Mouse (Mus musculus) liver, embryonic 15.5 days (tissue): ENCODE data around the gene Defb43. TPM values are rescaled to one million over a fixed set of nuclear protein-coding genes. Genes with fewer than 3 reads are reported as not detected.
A peak's percentile ranks its signal among the peaks of the same experiment; 100 is the strongest.

Experiments
- ATAC-seq: fragments of 200-750 bp; cut with Nextera tagmentation; 2 replicates; pipeline ENCODE4 v1.8.0; 2017; ENCODE audit warnings: moderate number of reproducible peaks, mild to moderate bottlenecking, moderate library complexity; ENCODE audit not compliant: insufficient read depth
- H3K27ac ChIP-seq: fragments of 300-500 bp; sonication (generic); replicated peaks from 2 replicates; pipeline ENCODE4 v1.5.1; 2015; ENCODE audit warnings: mild to moderate bottlenecking, inconsistent platforms
- H3K27me3 ChIP-seq: fragments of 300-500 bp; sonication (generic); 2 replicates; pipeline ENCODE4 v1.6.1; 2015; ENCODE audit warnings: mild to moderate bottlenecking, inconsistent platforms
- H3K36me3 ChIP-seq: fragments of 300-500 bp; sonication (generic); replicated peaks from 2 replicates; pipeline ENCODE4 v1.6.1; 2015; ENCODE audit warnings: moderate library complexity, mild to moderate bottlenecking, inconsistent platforms
- H3K4me1 ChIP-seq: fragments of 300-500 bp; sonication (generic); replicated peaks from 2 replicates; pipeline ENCODE4 v1.6.1; 2015; ENCODE audit warnings: inconsistent platforms
- H3K4me2 ChIP-seq: fragments of 300-500 bp; sonication (generic); 2 replicates; pipeline ENCODE4 v1.6.1; 2015; ENCODE audit warnings: moderate library complexity, mild to moderate bottlenecking, inconsistent platforms
- H3K4me3 ChIP-seq: fragments of 300-500 bp; sonication (generic); replicated peaks from 2 replicates; pipeline ENCODE4 v1.5.1; 2015; ENCODE audit warnings: mild to moderate bottlenecking, inconsistent platforms
- H3K9ac ChIP-seq: fragments of 300-500 bp; sonication (generic); 2 replicates; pipeline ENCODE4 v1.6.1; 2015; ENCODE audit warnings: moderate library complexity, mild to moderate bottlenecking, inconsistent platforms
- H3K9me3 ChIP-seq: fragments of 300-500 bp; sonication (generic); replicated peaks from 2 replicates; pipeline ENCODE4 v1.6.1; 2016; ENCODE audit warnings: inconsistent platforms
- WGBS: fragments of 180-500 bp; shearing (Covaris S2); methylation state at CpG from one replicate; pipeline ENCODE4 v1.1.7; 2015; ENCODE audit warnings: mixed read lengths; ENCODE audit not compliant: insufficient replicate concordance; 5-methylcytosine and 5-hydroxymethylcytosine counted together
- polyA plus RNA-seq: library from polyadenylated mRNA; unstranded; fragments of >200 nt; fragmentation: Nextera tagmentation; extraction: Ambion mirVana; gene quantifications from 2 replicates; pipeline ENCODE4 v1.2.1, GENCODE M21; 2015

The Defb43 gene
- polyA plus RNA-seq, 1 experiment from 2014 or later = not detected

DNA sequence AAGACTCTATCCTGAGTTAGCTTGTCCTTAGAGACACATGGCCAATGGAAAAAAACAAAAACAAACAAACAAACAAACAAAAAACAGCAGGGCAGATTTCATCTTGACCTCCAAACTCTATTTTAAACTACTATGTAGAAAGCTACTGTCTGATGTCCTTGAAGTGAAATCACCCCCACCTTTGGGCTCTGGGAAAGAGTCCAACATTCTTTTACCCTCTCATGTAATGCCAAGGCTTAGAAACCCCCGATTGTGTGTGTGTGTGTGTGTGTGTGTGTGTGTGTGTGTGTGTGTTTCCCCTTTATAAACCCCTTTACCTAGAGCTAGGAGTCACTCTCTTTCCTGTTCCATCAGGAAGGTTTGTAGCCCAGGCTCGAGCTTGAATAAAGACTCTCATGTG, 9.0 kb upstream of the Defb43 start:
- H3K4me1 ChIP-seq = no peaks in the 10 kb centered on the region
- 48% methylated on average over 2 of the region's 2 CpGs for WGBS
- no peak overlapping the region for H3K9ac ChIP-seq
- no peaks in the 10 kb centered on the region for H3K9me3 ChIP-seq
- no peak overlapping the region for H3K4me2 ChIP-seq
- no peak for ATAC-seq
- H3K27ac ChIP-seq = no peak overlapping the region
- H3K27me3 ChIP-seq = no peaks in the 10 kb centered on the region
- no peaks in the 10 kb centered on the region for H3K36me3 ChIP-seq
- no peak overlapping the region for H3K4me3 ChIP-seq

DNA sequence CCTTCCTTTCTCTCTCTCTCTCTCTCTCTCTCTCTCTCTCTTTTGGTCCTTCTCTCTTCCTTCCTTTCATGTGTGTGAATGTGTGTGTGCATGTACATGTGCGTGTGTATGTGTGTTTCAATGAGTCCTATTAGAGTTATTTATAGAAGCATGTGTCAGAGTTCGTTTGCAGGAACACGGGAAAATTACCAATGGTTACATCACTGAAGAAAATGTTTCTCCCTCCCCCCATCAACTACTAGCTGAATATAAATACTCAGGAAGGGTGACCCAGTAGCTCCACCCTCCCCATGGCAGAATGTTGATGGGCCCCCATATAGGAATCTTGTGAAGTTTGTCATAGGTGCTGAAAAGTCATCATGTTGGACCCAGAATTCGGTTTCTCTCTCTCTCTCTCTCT, 1.5 kb downstream of the Defb43 start:
- 53% methylated on average over 4 of the region's 4 CpGs for WGBS
- H3K4me1 ChIP-seq = no peaks in the 10 kb centered on the region
- no peak overlapping the region for H3K4me3 ChIP-seq
- no peak overlapping the region for H3K9ac ChIP-seq
- no peaks in the 10 kb centered on the region for H3K36me3 ChIP-seq
- H3K27ac ChIP-seq = no peak overlapping the region
- H3K27me3 ChIP-seq = 0 out of 2 replicates have a peak, but pooled peaks cover 3% of the 10 kb centered on the region
- no peak overlapping the region for H3K4me2 ChIP-seq
- H3K9me3 ChIP-seq = no peaks in the 10 kb centered on the region
- ATAC-seq = no peak

DNA sequence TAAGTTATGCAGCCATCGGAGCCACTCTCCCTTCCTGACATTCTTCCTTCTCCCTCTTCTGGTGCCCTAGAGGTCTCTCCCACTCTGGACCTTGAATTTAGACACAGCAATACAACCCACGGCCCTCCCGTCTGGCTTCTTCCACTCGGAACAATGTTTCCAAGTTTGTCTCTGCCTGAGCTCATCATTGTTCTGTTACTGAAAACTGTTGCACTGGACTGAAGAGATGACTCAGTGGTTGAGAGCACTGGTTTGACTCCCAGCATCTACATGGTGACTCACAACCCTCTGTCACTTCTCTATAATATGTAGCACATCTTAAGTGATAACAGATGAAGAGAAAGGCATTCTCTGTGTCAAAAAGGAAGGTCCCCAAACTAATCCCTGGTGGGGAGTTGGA, 3.1 kb downstream of the Defb43 start:
- Histone ChIP-seq H3K27ac (no peak overlapping the region), H3K4me3 (no peak overlapping the region), H3K4me2 (no peak overlapping the region), H3K9me3 (no peaks in the 10 kb centered on the region), H3K4me1 (no peaks in the 10 kb centered on the region), H3K9ac (no peak overlapping the region), H3K27me3 (0 out of 2 replicates have a peak, but pooled peaks cover 3% of the 10 kb centered on the region), H3K36me3 (no peaks in the 10 kb centered on the region)
- WGBS = 72% methylated on average over 4 of the region's 4 CpGs
- ATAC-seq = no peak

DNA sequence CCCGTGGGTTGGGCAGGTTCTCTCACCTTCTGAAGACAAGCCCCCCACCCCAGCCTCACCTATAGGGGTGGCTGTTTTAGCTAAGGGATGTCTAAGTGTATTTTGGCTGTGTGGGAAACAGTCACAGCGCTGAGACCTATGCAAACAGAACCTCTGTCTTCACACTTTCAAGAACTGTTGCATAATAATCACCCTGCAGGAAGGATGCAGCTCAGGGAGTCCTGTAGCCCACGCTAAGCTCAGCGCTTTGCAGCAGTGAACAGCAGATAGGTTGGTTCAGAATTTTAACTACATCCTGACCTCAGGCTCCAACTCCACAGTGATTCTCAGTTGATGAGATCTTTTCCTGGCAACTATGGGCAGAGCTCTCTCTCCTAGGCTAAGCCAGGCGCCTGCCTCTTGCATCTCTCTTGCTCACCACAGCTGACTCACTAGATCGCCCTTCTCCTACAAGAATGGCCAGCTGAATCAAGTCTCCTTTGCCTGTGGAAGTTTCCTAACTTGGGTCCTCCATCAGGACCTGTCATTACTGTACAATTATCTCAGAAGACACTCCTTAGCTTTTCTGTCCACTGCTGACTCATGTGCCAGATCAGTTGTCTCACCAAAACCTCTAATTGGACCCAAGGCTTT, 9.1 kb downstream of the Defb43 start:
- 39% methylated on average over 6 of the region's 6 CpGs for WGBS
- Histone ChIP-seq H3K36me3 (no peaks in the 10 kb centered on the region), H3K9ac (no peak overlapping the region), H3K4me2 (no peak overlapping the region), H3K27me3 (0 out of 2 replicates have a peak, but pooled peaks cover 2% of the 10 kb centered on the region), H3K9me3 (no peaks in the 10 kb centered on the region), H3K4me3 (no peak overlapping the region), H3K27ac (no peak overlapping the region), H3K4me1 (no peaks in the 10 kb centered on the region)
- no peak for ATAC-seq

DNA sequence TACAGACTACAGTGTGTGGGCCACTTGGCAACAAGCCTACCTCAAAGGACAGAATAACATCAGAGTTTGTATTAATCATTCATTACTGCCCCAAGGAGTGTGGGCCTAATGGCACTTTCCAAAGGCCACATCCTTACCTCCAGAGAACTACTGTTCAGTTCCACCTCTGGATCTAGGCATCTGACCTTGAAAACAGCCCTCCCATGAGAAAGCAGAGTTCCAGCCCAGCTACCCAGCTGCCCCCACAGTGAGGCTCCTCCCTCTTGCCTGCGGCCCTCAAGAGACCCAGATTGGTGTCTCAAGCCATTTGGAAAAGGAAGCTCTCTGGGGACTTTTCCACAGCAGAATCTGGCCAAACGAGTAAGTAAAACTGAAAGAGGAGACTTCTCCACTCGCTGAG, 35.1 kb downstream of the Defb43 start, which contains the start of gene Defb42:
Gene Defb42 (plus strand): TSS at position 301 of the 400 bp plus-strand sequence.
- Histone ChIP-seq H3K9me3 (no peaks in the 10 kb centered on the region), H3K27me3 (peaks cover 7% of the 10 kb centered on the region; the same call in 1 of the 2 replicates), H3K4me3 (no peak within 1 kb of the TSS), H3K9ac (no peak within 1 kb of the TSS), H3K4me2 (no peak within 1 kb of the TSS), H3K36me3 (no peaks in the 10 kb centered on the region), H3K27ac (no peak within 1 kb of the TSS), H3K4me1 (no peaks in the 10 kb centered on the region)
- no peak for ATAC-seq
- 61% methylated on average over 3 of the region's 3 CpGs for WGBS

DNA sequence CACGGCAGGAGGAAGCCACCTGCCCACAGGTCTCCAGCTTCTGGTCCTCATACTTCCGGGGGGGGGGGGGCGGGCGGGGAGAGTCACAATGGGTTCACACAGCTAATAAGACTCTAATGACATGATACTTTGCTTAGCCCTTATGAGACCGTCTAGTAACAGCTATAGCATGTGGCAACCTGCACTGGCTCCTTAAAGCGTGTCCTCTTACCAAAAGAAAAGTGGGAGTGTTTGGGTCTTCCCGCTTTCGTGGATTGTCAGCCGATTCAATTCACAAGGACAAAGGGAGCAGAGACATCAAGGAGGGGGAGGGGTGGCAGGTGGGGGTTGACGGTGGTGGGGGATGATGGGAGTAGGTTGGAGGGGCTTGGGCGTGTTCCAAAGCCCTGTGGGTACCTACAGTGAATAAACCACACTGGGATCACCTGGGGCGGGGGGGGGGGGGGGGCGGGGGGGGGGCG, 38.4 kb downstream of the Defb43 start, which contains the start of gene Defb30:
Gene Defb30 (minus strand): TSS at position 51 of the 461 bp plus-strand sequence.
- 65% methylated on average over 14 of the region's 14 CpGs for WGBS
- H3K4me3 ChIP-seq = no peak within 1 kb of the TSS
- H3K27me3 ChIP-seq = peaks cover 12% of the 10 kb centered on the region
- H3K9me3 ChIP-seq = no peaks in the 10 kb centered on the region
- H3K27ac ChIP-seq = no peak within 1 kb of the TSS
- ATAC-seq = no peak
- no peaks in the 10 kb centered on the region for H3K36me3 ChIP-seq
- no peak within 1 kb of the TSS for H3K4me2 ChIP-seq
- 0 out of 2 replicates have a peak, but pooled peaks cover 5% of the 10 kb centered on the region for H3K4me1 ChIP-seq
- H3K9ac ChIP-seq = no peak within 1 kb of the TSS

DNA sequence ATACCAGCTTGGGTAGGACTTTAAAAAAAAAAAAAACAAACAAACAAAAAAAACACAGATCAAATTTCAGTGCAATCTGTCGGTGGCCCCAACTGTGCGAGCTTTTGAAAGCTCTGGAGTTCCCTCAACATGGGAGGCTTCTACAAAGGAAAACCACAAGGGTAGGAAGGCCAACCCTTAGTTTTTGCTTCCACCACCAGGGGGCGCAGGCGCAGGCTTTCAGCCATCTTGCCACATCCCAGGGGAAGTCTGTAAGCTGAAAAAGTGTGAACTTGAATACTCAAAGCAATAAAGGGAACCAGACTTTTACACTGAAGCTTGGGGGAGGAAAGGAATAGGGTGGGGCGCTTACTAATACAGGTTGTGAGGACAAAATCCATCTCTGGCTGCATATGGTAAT, 39.2 kb downstream of the Defb43 start:
- Histone ChIP-seq H3K27me3 (peaks cover 20% of the 10 kb centered on the region), H3K4me3 (no peak overlapping the region), H3K36me3 (no peaks in the 10 kb centered on the region), H3K4me1 (0 out of 2 replicates have a peak, but pooled peaks cover 5% of the 10 kb centered on the region), H3K9me3 (no peaks in the 10 kb centered on the region), H3K4me2 (no peak overlapping the region), H3K27ac (no peak overlapping the region), H3K9ac (no peak overlapping the region)
- ATAC-seq = no peak
- WGBS = 10% methylated on average over 5 of the region's 5 CpGs

DNA sequence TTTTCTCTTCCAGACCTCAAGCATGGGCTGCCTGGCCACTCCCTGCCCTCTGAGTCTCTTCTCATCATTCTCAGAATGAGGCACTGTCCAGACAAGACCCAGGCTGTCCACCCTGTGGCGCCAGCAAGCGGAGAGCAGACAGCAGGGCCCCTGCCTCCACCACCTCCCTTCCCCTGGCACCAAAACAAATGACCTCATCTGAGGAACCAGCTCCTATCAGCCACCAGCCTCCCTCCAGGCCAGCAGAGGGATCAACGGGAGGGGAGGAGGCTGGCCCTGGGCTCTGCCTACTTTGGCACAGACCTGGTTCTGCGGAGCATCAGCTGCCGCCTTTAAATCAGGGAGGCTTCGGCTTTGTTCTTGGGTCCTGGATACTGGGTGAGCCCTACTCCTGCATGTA, 43.2 kb downstream of the Defb43 start:
- 34% methylated on average over 6 of the region's 6 CpGs for WGBS

DNA sequence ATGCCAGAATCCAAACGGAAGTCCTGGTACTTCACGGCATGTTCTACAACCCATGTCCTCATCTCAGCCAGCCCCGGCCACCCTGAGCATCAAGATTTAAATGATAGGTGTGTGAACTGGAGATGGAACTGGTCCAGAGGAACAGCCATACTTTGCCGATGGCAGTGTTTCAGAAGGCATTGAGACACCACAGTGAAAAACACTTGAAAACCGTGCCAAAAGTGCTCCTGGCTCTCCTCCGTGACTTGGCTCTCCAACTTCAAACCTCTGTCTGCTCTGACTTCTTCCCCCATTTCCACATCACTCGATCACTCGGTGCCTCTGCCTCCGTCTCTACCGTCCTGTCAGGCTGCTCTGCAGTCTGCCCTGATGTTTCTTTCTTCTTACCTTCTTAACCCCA, 48.8 kb downstream of the Defb43 start:
- 68% methylated on average over 10 of the region's 10 CpGs for WGBS
- no peak for ATAC-seq
- Histone ChIP-seq H3K9me3 (0 out of 2 replicates have a peak, but pooled peaks cover 2% of the 10 kb centered on the region), H3K36me3 (no peaks in the 10 kb centered on the region), H3K4me3 (no peak overlapping the region), H3K4me1 (peaks cover 35% of the 10 kb centered on the region), H3K27ac (no peak overlapping the region), H3K27me3 (peaks cover 11% of the 10 kb centered on the region), H3K4me2 (no peak overlapping the region), H3K9ac (no peak overlapping the region)

More for the DNA sequence above, 43.2 kb downstream of the Defb43 start:
- no peak overlapping the region for H3K9ac ChIP-seq
- H3K27me3 ChIP-seq = peaks cover 25% of the 10 kb centered on the region
- no peak overlapping the region for H3K27ac ChIP-seq
- H3K36me3 ChIP-seq = no peaks in the 10 kb centered on the region
- H3K4me1 ChIP-seq = 0 out of 2 replicates have a peak, but pooled peaks cover 5% of the 10 kb centered on the region
- no peak overlapping the region for H3K4me3 ChIP-seq
- H3K4me2 ChIP-seq = no peak overlapping the region
- no peaks in the 10 kb centered on the region for H3K9me3 ChIP-seq
- peak; percentile 47 for ATAC-seq

DNA sequence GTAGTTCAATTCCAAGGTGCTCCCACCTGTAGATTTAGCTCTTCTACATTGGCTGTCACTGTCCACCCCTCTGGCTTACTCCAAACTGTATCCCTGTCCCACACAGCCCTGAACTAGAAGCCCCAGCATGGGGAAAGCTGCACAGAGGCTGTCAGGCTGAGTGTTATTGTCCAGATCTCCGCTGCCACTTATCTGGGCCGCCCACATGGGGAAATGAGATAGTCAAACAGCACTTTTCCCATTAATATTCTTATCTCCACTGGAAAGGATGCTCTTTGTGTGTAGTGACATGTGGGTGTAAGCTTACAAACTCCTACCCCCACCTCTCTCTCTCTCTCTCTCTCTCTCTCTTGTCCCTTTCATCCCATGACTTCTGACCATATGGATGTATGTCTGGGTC, 50.6 kb downstream of the Defb43 start:
- Histone ChIP-seq H3K4me2 (peak overlapping the region; percentile 39), H3K27me3 (0 out of 2 replicates have a peak, but pooled peaks cover 5% of the 10 kb centered on the region), H3K4me3 (no peak overlapping the region; the same call in 1 of the 2 replicates), H3K27ac (peak overlapping the region; percentile 70), H3K9ac (no peak overlapping the region; the same call in 1 of the 2 replicates), H3K9me3 (0 out of 2 replicates have a peak, but pooled peaks cover 2% of the 10 kb centered on the region), H3K4me1 (peaks cover 53% of the 10 kb centered on the region), H3K36me3 (no peaks in the 10 kb centered on the region)
- 25% methylated on average over 2 of the region's 2 CpGs for WGBS
- peak; percentile 89 for ATAC-seq

DNA sequence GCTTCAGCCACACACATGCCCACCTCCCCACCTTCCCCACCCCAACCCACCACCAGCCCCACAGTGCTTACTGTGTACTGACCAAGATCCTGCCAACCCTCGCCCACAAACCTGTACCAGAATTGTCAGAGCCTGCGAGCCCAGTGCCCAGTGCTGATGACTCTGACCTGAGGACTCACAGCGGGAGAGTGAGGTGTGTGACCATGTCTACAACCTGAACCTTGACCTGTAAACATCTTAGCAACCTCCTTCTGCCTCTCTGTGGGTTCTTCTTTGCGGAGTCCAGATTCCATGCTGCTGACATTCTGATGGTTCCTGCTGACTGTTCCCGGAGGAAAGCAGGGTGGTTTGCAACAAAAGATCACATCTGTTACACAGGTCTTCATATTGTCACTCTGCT, 53.8 kb downstream of the Defb43 start:
- Histone ChIP-seq H3K9me3 (0 out of 2 replicates have a peak, but pooled peaks cover 2% of the 10 kb centered on the region), H3K36me3 (no peaks in the 10 kb centered on the region), H3K27ac (peak overlapping the region; percentile 45), H3K4me3 (no peak overlapping the region), H3K4me2 (no peak overlapping the region), H3K27me3 (peaks cover 16% of the 10 kb centered on the region), H3K9ac (no peak overlapping the region), H3K4me1 (peaks cover 62% of the 10 kb centered on the region)
- ATAC-seq = no peak
- WGBS = 73% methylated on average over 5 of the region's 5 CpGs
